Mouse (Mus musculus): Measurements from ENCODE around the gene Vhl. TPM values are rescaled to one million over a fixed set of nuclear protein-coding genes. Genes with fewer than 3 reads are reported as not detected.

Vhl gene
- polyA plus RNA-seq, 1 experiment, result 22.0 TPM

GRCm38 (mm10) chr6:113624989-113625770 lies 1.4 kb downstream of the Vhl start:
- Histone ChIP-seq H3K27ac (ENCODE audit: insufficient read depth, low read length) (no peak overlapping the region), H3K4me3 (ENCODE audit: low read depth, low read length) (no peak overlapping the region), H3K9me3 (replicated peaks; ENCODE audit: control insufficient read depth, insufficient read depth, low read length, poor library complexity, severe bottlenecking) (no peaks in the 10 kb centered on the region), H3K9ac (ENCODE audit: low read depth, poor library complexity, severe bottlenecking) (peak overlapping the region; percentile 71), H3K36me3 (ENCODE audit: control insufficient read depth, insufficient read depth, low read length, poor library complexity, severe bottlenecking) (peaks cover 12% of the 10 kb centered on the region), H3K4me1 (ENCODE audit: control insufficient read depth, insufficient read depth, low read length) (no peaks in the 10 kb centered on the region), H3K27me3 (ENCODE audit: control insufficient read depth, insufficient read depth, low read length, poor library complexity, severe bottlenecking) (no peaks in the 10 kb centered on the region)
- no peak for TF ChIP-seq EP300 (IDR thresholded peaks at IDR 0.05; ENCODE audit: insufficient read depth, low read depth, low read length)
- TF ChIP-seq POLR2A (IDR thresholded peaks at IDR 0.05; ENCODE audit: insufficient read depth, low read length), result no peak

- Histone ChIP-seq H3K9me3 (replicated peaks; ENCODE audit: control insufficient read depth, insufficient read depth, low read length, poor library complexity, severe bottlenecking) (no peaks in the 10 kb centered on the region), H3K27ac (ENCODE audit: insufficient read depth, low read length) (no peak overlapping the region), H3K9ac (ENCODE audit: low read depth, poor library complexity, severe bottlenecking) (no peak overlapping the region), H3K4me1 (ENCODE audit: control insufficient read depth, insufficient read depth, low read length) (no peaks in the 10 kb centered on the region), H3K4me3 (ENCODE audit: low read depth, low read length) (no peak overlapping the region), H3K27me3 (ENCODE audit: control insufficient read depth, insufficient read depth, low read length, poor library complexity, severe bottlenecking) (no peaks in the 10 kb centered on the region), H3K36me3 (ENCODE audit: control insufficient read depth, insufficient read depth, low read length, poor library complexity, severe bottlenecking) (peaks cover 19% of the 10 kb centered on the region)
- TF ChIP-seq POLR2A (IDR thresholded peaks at IDR 0.05; ENCODE audit: insufficient read depth, low read length) (no peak), EP300 (IDR thresholded peaks at IDR 0.05; ENCODE audit: insufficient read depth, low read depth, low read length) (no peak), CTCF (IDR thresholded peaks at IDR 0.05; ENCODE audit: low read depth, low read length) (no peak)
Measured at GRCm38 (mm10) chr6:113630322-113630721, 6.6 kb downstream of the Vhl start.

- H3K27me3 ChIP-seq (ENCODE audit: control insufficient read depth, insufficient read depth, low read length, poor library complexity, severe bottlenecking), result no peaks in the 10 kb centered on the region
- H3K27ac ChIP-seq (ENCODE audit: insufficient read depth, low read length), result no peak overlapping the region
- no peaks in the 10 kb centered on the region for H3K9me3 ChIP-seq (replicated peaks; ENCODE audit: control insufficient read depth, insufficient read depth, low read length, poor library complexity, severe bottlenecking)
- TF ChIP-seq POLR2A (IDR thresholded peaks at IDR 0.05; ENCODE audit: insufficient read depth, low read length), result no peak
- TF ChIP-seq EP300 (IDR thresholded peaks at IDR 0.05; ENCODE audit: insufficient read depth, low read depth, low read length), result no peak
- no peak for TF ChIP-seq CTCF (IDR thresholded peaks at IDR 0.05; ENCODE audit: low read depth, low read length)
- H3K4me3 ChIP-seq (ENCODE audit: low read depth, low read length), result no peak overlapping the region
- H3K36me3 ChIP-seq (ENCODE audit: control insufficient read depth, insufficient read depth, low read length, poor library complexity, severe bottlenecking), result peaks cover 19% of the 10 kb centered on the region
- H3K9ac ChIP-seq (ENCODE audit: low read depth, poor library complexity, severe bottlenecking), result no peak overlapping the region
- no peaks in the 10 kb centered on the region for H3K4me1 ChIP-seq (ENCODE audit: control insufficient read depth, insufficient read depth, low read length)
Measured at GRCm38 (mm10) chr6:113632863-113633262, 9.1 kb downstream of the Vhl start.

- Histone ChIP-seq H3K9me3 (replicated peaks; ENCODE audit: control insufficient read depth, insufficient read depth, low read length, poor library complexity, severe bottlenecking) (no peaks in the 10 kb centered on the region), H3K36me3 (ENCODE audit: control insufficient read depth, insufficient read depth, low read length, poor library complexity, severe bottlenecking) (no peaks in the 10 kb centered on the region), H3K4me1 (ENCODE audit: control insufficient read depth, insufficient read depth, low read length) (no peaks in the 10 kb centered on the region), H3K9ac (ENCODE audit: low read depth, poor library complexity, severe bottlenecking) (peak within 1 kb of the TSS; percentile 28; the same call in 1 of the 2 replicates), H3K4me3 (ENCODE audit: low read depth, low read length) (peak within 1 kb of the TSS; percentile 71), H3K27me3 (ENCODE audit: control insufficient read depth, insufficient read depth, low read length, poor library complexity, severe bottlenecking) (no peaks in the 10 kb centered on the region), H3K27ac (ENCODE audit: insufficient read depth, low read length) (no peak within 1 kb of the TSS)
- TF ChIP-seq EP300 (IDR thresholded peaks at IDR 0.05; ENCODE audit: insufficient read depth, low read depth, low read length), result peak; percentile 44; the same call in 1 of the 2 replicates
- no peak for TF ChIP-seq POLR2A (IDR thresholded peaks at IDR 0.05; ENCODE audit: insufficient read depth, low read length)
- TF ChIP-seq CTCF (IDR thresholded peaks at IDR 0.05; ENCODE audit: low read depth, low read length), result peak; percentile 98
Measured at GRCm38 (mm10) chr6:113638302-113639040, 14.7 kb downstream of the Vhl start, which contains the start of gene Irak2. Gene Irak2 (plus strand): TSS chr6:113638467.

GRCm38 (mm10) chr6:113639201-113639600 lies 15.4 kb downstream of the Vhl start:
- no peaks in the 10 kb centered on the region for H3K27me3 ChIP-seq (ENCODE audit: control insufficient read depth, insufficient read depth, low read length, poor library complexity, severe bottlenecking)
- H3K27ac ChIP-seq (ENCODE audit: insufficient read depth, low read length), result no peak overlapping the region
- H3K4me1 ChIP-seq (ENCODE audit: control insufficient read depth, insufficient read depth, low read length), result no peaks in the 10 kb centered on the region
- no peak overlapping the region for H3K9ac ChIP-seq (ENCODE audit: low read depth, poor library complexity, severe bottlenecking)
- no peak for TF ChIP-seq CTCF (IDR thresholded peaks at IDR 0.05; ENCODE audit: low read depth, low read length)
- no peak for TF ChIP-seq EP300 (IDR thresholded peaks at IDR 0.05; ENCODE audit: insufficient read depth, low read depth, low read length)
- no peak for TF ChIP-seq POLR2A (IDR thresholded peaks at IDR 0.05; ENCODE audit: insufficient read depth, low read length)
- H3K9me3 ChIP-seq (replicated peaks; ENCODE audit: control insufficient read depth, insufficient read depth, low read length, poor library complexity, severe bottlenecking), result no peaks in the 10 kb centered on the region
- no peak overlapping the region for H3K4me3 ChIP-seq (ENCODE audit: low read depth, low read length)
- no peaks in the 10 kb centered on the region for H3K36me3 ChIP-seq (ENCODE audit: control insufficient read depth, insufficient read depth, low read length, poor library complexity, severe bottlenecking)

- no peak overlapping the region for H3K9ac ChIP-seq (ENCODE audit: low read depth, poor library complexity, severe bottlenecking)
- H3K4me1 ChIP-seq (ENCODE audit: control insufficient read depth, insufficient read depth, low read length), result no peaks in the 10 kb centered on the region
- H3K27me3 ChIP-seq (ENCODE audit: control insufficient read depth, insufficient read depth, low read length, poor library complexity, severe bottlenecking), result no peaks in the 10 kb centered on the region
- no peak for TF ChIP-seq EP300 (IDR thresholded peaks at IDR 0.05; ENCODE audit: insufficient read depth, low read depth, low read length)
- no peak for TF ChIP-seq POLR2A (IDR thresholded peaks at IDR 0.05; ENCODE audit: insufficient read depth, low read length)
- no peak for TF ChIP-seq CTCF (IDR thresholded peaks at IDR 0.05; ENCODE audit: low read depth, low read length)
- H3K27ac ChIP-seq (ENCODE audit: insufficient read depth, low read length), result no peak overlapping the region
- no peak overlapping the region for H3K4me3 ChIP-seq (ENCODE audit: low read depth, low read length)
- H3K36me3 ChIP-seq (ENCODE audit: control insufficient read depth, insufficient read depth, low read length, poor library complexity, severe bottlenecking), result no peaks in the 10 kb centered on the region
- no peaks in the 10 kb centered on the region for H3K9me3 ChIP-seq (replicated peaks; ENCODE audit: control insufficient read depth, insufficient read depth, low read length, poor library complexity, severe bottlenecking)
Measured at GRCm38 (mm10) chr6:113642605-113643004, 18.8 kb downstream of the Vhl start.
